9 mouse cellular contexts compared by ENCODE assay signal in the genomic region with DNA sequence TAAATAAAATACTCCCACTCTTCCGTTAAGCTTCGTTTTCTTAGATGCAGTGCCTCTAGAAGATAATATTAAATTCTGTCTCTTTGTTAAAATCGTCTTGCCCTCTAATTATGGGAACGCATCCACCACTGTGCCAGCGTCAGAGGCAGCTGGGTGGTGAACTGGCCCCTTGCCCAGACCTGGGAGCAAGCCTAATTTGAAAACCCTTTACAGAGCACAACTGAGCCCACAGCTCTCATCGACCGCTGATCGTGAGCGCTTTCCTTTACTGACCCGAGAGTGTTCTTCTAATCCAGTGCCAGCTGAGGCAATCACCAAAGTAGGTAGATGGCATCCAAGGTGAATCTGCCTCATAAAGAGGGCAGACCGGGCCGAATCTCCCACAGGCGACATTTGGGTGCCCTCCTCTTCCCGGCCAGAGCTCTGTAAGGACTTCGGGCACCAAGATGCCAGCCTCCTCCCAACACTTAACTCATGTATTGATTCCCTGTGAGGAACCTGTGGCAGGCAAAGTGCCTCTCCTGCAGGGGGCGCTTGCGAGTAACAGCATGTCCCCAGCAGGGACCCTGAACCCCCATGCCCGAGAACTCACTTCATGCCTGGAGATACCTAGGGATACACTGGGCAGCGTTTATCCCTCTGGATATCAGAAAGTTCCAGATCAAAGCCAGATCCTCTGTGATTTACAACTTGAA.
A peak's percentile ranks its signal among the peaks of the same experiment; 100 is the strongest.
DNase-seq lines count a peak whose midpoint lies in the region; ATAC-seq and TF ChIP-seq lines count a peak whose summit lies in the region.
"Had no signal": no experiment of that assay in that cellular context is flagged by ENCODE, and none has a peak within 500 bp of the region (broad histone marks: within the 10 kb centered on the region; RNA-seq: fewer than 3 reads in every experiment).

No protein-coding gene starts in this region.

- WGBS in heart, embryonic 12.5 days, result 90% methylated on average over 19 of the region's 19 CpGs
- WGBS in hindbrain, postnatal 0 days, result 50% methylated on average over 19 of the region's 19 CpGs
- WGBS in neural tube, embryonic 13.5 days, result 55% methylated on average over 19 of the region's 19 CpGs

- no peak overlapping the region for H3K27ac ChIP-seq in heart, embryonic 12.5 days (ENCODE audit: poor library complexity, severe bottlenecking)
- no peak overlapping the region for H3K27ac ChIP-seq in hindbrain, postnatal 0 days
- H3K27ac ChIP-seq in neural tube, embryonic 13.5 days (replicated peaks), result peak overlapping the region; percentile 73
- H3K27ac ChIP-seq: heart, embryonic 13.5 days had no signal

- peaks cover 18% of the 10 kb centered on the region for H3K4me1 ChIP-seq in heart, embryonic 12.5 days (replicated peaks)
- H3K4me1 ChIP-seq in E14TG2a.4 (replicated peaks; ENCODE audit: low read depth, low read length), result peaks cover 11% of the 10 kb centered on the region
- no peaks in the 10 kb centered on the region for H3K4me1 ChIP-seq in hindbrain, postnatal 0 days (ENCODE audit: insufficient read depth, low read length)
- H3K4me1 ChIP-seq in neural tube, embryonic 13.5 days (replicated peaks), result peaks cover 28% of the 10 kb centered on the region

- H3K4me2 ChIP-seq in heart, embryonic 12.5 days, result no peak overlapping the region
- peak overlapping the region; percentile 26; the same call in 1 of the 2 replicates for H3K4me2 ChIP-seq in hindbrain, postnatal 0 days (ENCODE audit: low read depth, low read length)
- no peak overlapping the region for H3K4me2 ChIP-seq in neural tube, embryonic 13.5 days
- H3K4me2 ChIP-seq: heart, embryonic 13.5 days had no signal

- no peaks in the 10 kb centered on the region for H3K36me3 ChIP-seq in heart, embryonic 12.5 days
- no peaks in the 10 kb centered on the region for H3K36me3 ChIP-seq in E14TG2a.4 (ENCODE audit: insufficient read depth, low read length)
- H3K36me3 ChIP-seq in hindbrain, postnatal 0 days (ENCODE audit: insufficient read depth, low read length), result no peaks in the 10 kb centered on the region
- no peaks in the 10 kb centered on the region for H3K36me3 ChIP-seq in neural tube, embryonic 13.5 days
- H3K36me3 ChIP-seq: heart, embryonic 13.5 days had no signal

- no peak overlapping the region for H3K4me3 ChIP-seq in heart, embryonic 12.5 days
- no peak overlapping the region for H3K4me3 ChIP-seq in E14TG2a.4 (replicated peaks; ENCODE audit: low read length)
- no peak overlapping the region for H3K4me3 ChIP-seq in hindbrain, postnatal 0 days (ENCODE audit: low read length)
- no peak overlapping the region for H3K4me3 ChIP-seq in neural tube, embryonic 13.5 days
- H3K4me3 ChIP-seq: heart, embryonic 13.5 days had no signal

- H3K9me3 ChIP-seq in heart, embryonic 12.5 days (replicated peaks), result no peaks in the 10 kb centered on the region
- H3K9me3 ChIP-seq in E14TG2a.4 (ENCODE audit: low read length), result no peaks in the 10 kb centered on the region
- H3K9me3 ChIP-seq in hindbrain, postnatal 0 days (ENCODE audit: low read length), result no peaks in the 10 kb centered on the region
- no peaks in the 10 kb centered on the region for H3K9me3 ChIP-seq in neural tube, embryonic 13.5 days
- H3K9me3 ChIP-seq: heart, embryonic 13.5 days had no signal

- no peak for ATAC-seq in heart, embryonic 12.5 days (ENCODE audit: insufficient number of reproducible peaks, low FRiP score)
- peak; percentile 77; the same call in 1 of the 2 replicates for ATAC-seq in hindbrain, postnatal 0 days
- ATAC-seq in neural tube, embryonic 13.5 days (ENCODE audit: low read depth), result 0 out of 2 replicates have a peak, but pooled peaks have one; percentile 65

- DNase-seq in heart, adult 8-10 months (ENCODE audit: low spot score), result peak; percentile 50
- peak; percentile 61 to 75 for DNase-seq in adrenal gland, postnatal 36 days
- peak; percentile 80 for DNase-seq in hindbrain, postnatal 0 days (ENCODE audit: low spot score)
- DNase-seq in T-cell, adult 2 months (ENCODE audit: low spot score), result no peak
- no peak for DNase-seq in urinary bladder, postnatal 4 days (ENCODE audit: low spot score in 2 of 2)

- H3K9ac ChIP-seq in heart, embryonic 12.5 days, result no peak overlapping the region
- H3K9ac ChIP-seq in hindbrain, postnatal 0 days (replicated peaks; ENCODE audit: low read length), result no peak overlapping the region
- no peak overlapping the region for H3K9ac ChIP-seq in neural tube, embryonic 13.5 days
- H3K9ac ChIP-seq: heart, embryonic 13.5 days had no signal

- TF ChIP-seq CTCF in E14TG2a.4 (conservative IDR thresholded peaks at IDR 0.05; ENCODE audit: low read length), result peak; percentile 68
- TF ChIP-seq CTCF in hindbrain, postnatal 0 days (IDR thresholded peaks at IDR 0.05; ENCODE audit: low read depth), result peak; percentile 48; the same call in 1 of the 2 replicates

- no peaks in the 10 kb centered on the region for H3K27me3 ChIP-seq in heart, embryonic 12.5 days (replicated peaks)
- no peaks in the 10 kb centered on the region for H3K27me3 ChIP-seq in E14TG2a.4 (ENCODE audit: insufficient read depth, low read length)
- no peaks in the 10 kb centered on the region for H3K27me3 ChIP-seq in hindbrain, postnatal 0 days (ENCODE audit: insufficient read depth, low read length)
- H3K27me3 ChIP-seq in neural tube, embryonic 13.5 days, result no peaks in the 10 kb centered on the region; the same call in 1 of the 2 replicates
- H3K27me3 ChIP-seq: heart, embryonic 13.5 days had no signal

Comparison
In these comparisons a context has a peak if more than half of its experiments do, and no peak if none do; other contexts are left out.
1. DNase-seq: peak in heart, adult 8-10 months (single experiment), adrenal gland, postnatal 36 days (2 of 2) and hindbrain, postnatal 0 days (single experiment); none in T-cell, adult 2 months (single experiment) and urinary bladder, postnatal 4 days (0 of 2).